ENCODE assay signal across 8 mouse cellular contexts in genomic region chr11:4097091-4097621, GRCm38 (mm10). TPM values are rescaled to one million over a fixed set of nuclear protein-coding genes. Genes with fewer than 3 reads are reported as not detected.
DNase-seq lines count a peak whose midpoint lies in the region; ATAC-seq lines count a peak whose summit lies in the region.

No protein-coding gene starts in this region.

- H3K27ac ChIP-seq in lung, embryonic 15.5 days: peak overlapping the region; percentile 84
- peak overlapping the region; percentile 94 for H3K27ac ChIP-seq in hindbrain, embryonic 10.5 days
- peak overlapping the region; percentile 86 for H3K27ac ChIP-seq in liver, embryonic 15.5 days (replicated peaks)

- peak overlapping the region; percentile 89 for H3K4me2 ChIP-seq in lung, embryonic 15.5 days
- peak overlapping the region; percentile 90 for H3K4me2 ChIP-seq in liver, embryonic 15.5 days

- 29% methylated on average over 10 of the region's 10 CpGs for WGBS in lung, embryonic 15.5 days
- 33% methylated on average over 10 of the region's 10 CpGs for WGBS in hindbrain, embryonic 10.5 days
- 26% methylated on average over 10 of the region's 10 CpGs for WGBS in liver, embryonic 15.5 days (ENCODE audit: insufficient replicate concordance)

- ATAC-seq in lung, embryonic 15.5 days (ENCODE audit: borderline replicate concordance, extremely low read depth, low FRiP score, low TSS enrichment): peak; percentile 10; the same call in 1 of the 2 replicates
- ATAC-seq in liver, embryonic 15.5 days (ENCODE audit: insufficient read depth): peak; percentile 19

- peak overlapping the region; percentile 67 for H3K9ac ChIP-seq in lung, embryonic 15.5 days
- peak overlapping the region; percentile 62 for H3K9ac ChIP-seq in liver, embryonic 15.5 days

- no peaks in the 10 kb centered on the region for H3K9me3 ChIP-seq in lung, embryonic 15.5 days
- H3K9me3 ChIP-seq in hindbrain, embryonic 10.5 days: no peaks in the 10 kb centered on the region
- no peaks in the 10 kb centered on the region for H3K9me3 ChIP-seq in liver, embryonic 15.5 days (replicated peaks)

- H3K4me1 ChIP-seq in lung, embryonic 15.5 days: peaks cover 19% of the 10 kb centered on the region
- H3K4me1 ChIP-seq in hindbrain, embryonic 10.5 days (replicated peaks): peaks cover 35% of the 10 kb centered on the region
- peaks cover 43% of the 10 kb centered on the region for H3K4me1 ChIP-seq in liver, embryonic 15.5 days (replicated peaks)

- no peaks in the 10 kb centered on the region for H3K27me3 ChIP-seq in lung, embryonic 15.5 days
- no peaks in the 10 kb centered on the region for H3K27me3 ChIP-seq in hindbrain, embryonic 10.5 days (ENCODE audit: insufficient read depth, poor library complexity, severe bottlenecking)
- H3K27me3 ChIP-seq in liver, embryonic 15.5 days: no peaks in the 10 kb centered on the region

- DNase-seq in lung, postnatal 10 days: no peak
- DNase-seq in embryo, embryonic 11 days: peak; percentile 12
- no peak for DNase-seq in hindbrain, embryonic 10.5 days (ENCODE audit: low spot score)
- peak; percentile 15 to 24 for DNase-seq in thymus, postnatal 10 days (ENCODE audit: low spot score in 2 of 2)
- DNase-seq in layer of hippocampus, adult 9-11 months: no peak
- DNase-seq in right cerebral cortex, postnatal 10 days (ENCODE audit: low spot score in 2 of 2): no peak

- H3K4me3 ChIP-seq in lung, embryonic 15.5 days: peak overlapping the region; percentile 54
- peak overlapping the region; percentile 70 for H3K4me3 ChIP-seq in hindbrain, embryonic 10.5 days
- peak overlapping the region; percentile 69 for H3K4me3 ChIP-seq in liver, embryonic 15.5 days (replicated peaks)

- no peaks in the 10 kb centered on the region for H3K36me3 ChIP-seq in lung, embryonic 15.5 days
- peaks cover 11% of the 10 kb centered on the region; the same call in 1 of the 2 replicates for H3K36me3 ChIP-seq in hindbrain, embryonic 10.5 days
- peaks cover 29% of the 10 kb centered on the region for H3K36me3 ChIP-seq in liver, embryonic 15.5 days (replicated peaks)

RNA-seq across cellular contexts. Expression of gene Mtfp1, which starts 1.9 kb away (rescaled TPM):
- polyA plus RNA-seq in lung, embryonic 15.5 days (2015; fragmentation: Nextera tagmentation; extraction: Ambion mirVana): 9.9 and 11.4 TPM in 2 replicates
- polyA plus RNA-seq in hindbrain, embryonic 10.5 days (2016; fragmentation: Nextera tagmentation; extraction: Ambion mirVana): 8.7 and 9.9 TPM in 2 replicates
- 20.4 and 23.2 TPM in 2 replicates for polyA plus RNA-seq in liver, embryonic 15.5 days (2015; fragmentation: Nextera tagmentation; extraction: Ambion mirVana)

RNA-seq across cellular contexts. Expression of gene Sec14l2, which starts 26.1 kb away (rescaled TPM):
- polyA plus RNA-seq in lung, embryonic 15.5 days (2015; fragmentation: Nextera tagmentation; extraction: Ambion mirVana): 2.2 and 3.0 TPM in 2 replicates
- 2.6 and 3.0 TPM in 2 replicates for polyA plus RNA-seq in hindbrain, embryonic 10.5 days (2016; fragmentation: Nextera tagmentation; extraction: Ambion mirVana)
- 9.1 and 11.0 TPM in 2 replicates for polyA plus RNA-seq in liver, embryonic 15.5 days (2015; fragmentation: Nextera tagmentation; extraction: Ambion mirVana)

RNA-seq across cellular contexts. Expression of gene Sec14l3, which starts 32.5 kb away (rescaled TPM):
- polyA plus RNA-seq in lung, embryonic 15.5 days (2015; fragmentation: Nextera tagmentation; extraction: Ambion mirVana): 17.3 and 19.9 TPM in 2 replicates
- not detected in 2 replicates for polyA plus RNA-seq in hindbrain, embryonic 10.5 days (2016; fragmentation: Nextera tagmentation; extraction: Ambion mirVana)
- polyA plus RNA-seq in liver, embryonic 15.5 days (2015; fragmentation: Nextera tagmentation; extraction: Ambion mirVana): not detected in 2 replicates

RNA-seq across cellular contexts. Expression of gene Rnf215, which starts 37.8 kb away (rescaled TPM):
- 33.1 and 34.2 TPM in 2 replicates for polyA plus RNA-seq in lung, embryonic 15.5 days (2015; fragmentation: Nextera tagmentation; extraction: Ambion mirVana)
- 22.0 and 25.8 TPM in 2 replicates for polyA plus RNA-seq in hindbrain, embryonic 10.5 days (2016; fragmentation: Nextera tagmentation; extraction: Ambion mirVana)
- polyA plus RNA-seq in liver, embryonic 15.5 days (2015; fragmentation: Nextera tagmentation; extraction: Ambion mirVana): 5.0 and 5.9 TPM in 2 replicates

Comparison
In these comparisons a context has a peak if more than half of its experiments do, and no peak if none do; other contexts are left out.
1. DNase-seq: peak in embryo, embryonic 11 days (single experiment) and thymus, postnatal 10 days (2 of 2); none in lung, postnatal 10 days (single experiment), hindbrain, embryonic 10.5 days (single experiment), layer of hippocampus, adult 9-11 months (single experiment) and right cerebral cortex, postnatal 10 days (0 of 2).
2. RNA of gene Sec14l3, which starts 32.5 kb away (polyA plus RNA-seq): 17.3 to 19.9 TPM in lung, embryonic 15.5 days; not detected in hindbrain, embryonic 10.5 days and not detected in liver, embryonic 15.5 days; every median in the first group is over 10 times any median in the second.
3. Peak in every context shown above with its lines, with median percentiles within 50 percentile points of each other: H3K27ac ChIP-seq and H3K4me3 ChIP-seq.